Mouse (Mus musculus): Measurements from ENCODE around the gene Krt88.

- TF ChIP-seq CTCF (IDR thresholded peaks at IDR 0.05; ENCODE audit: extremely low read depth, insufficient read depth, insufficient read length, insufficient replicate concordance) (no peak), POLR2A (IDR thresholded peaks at IDR 0.05; ENCODE audit: low read depth, low read length) (no peak)
Observed at GRCm38 (mm10) chr15:101495266-101495665, 47.7 kb downstream of the Krt88 start.
